Mouse (Mus musculus) MEL (cell line): ENCODE data around the gene Pdzd7. TPM values are rescaled to one million over a fixed set of nuclear protein-coding genes. Genes with fewer than 3 reads are reported as not detected.

Experiments used
- DNase-seq: peaks from one replicate; pipeline ENCODE4 v3.0.0; 2011; ENCODE audit warnings: low read depth, low spot score
- H3K27ac ChIP-seq: 2 replicates; pipeline ENCODE4 v1.5.1; 2012; ENCODE audit warnings: low read depth, mild to moderate bottlenecking, control low read depth, low read length, moderate library complexity; ENCODE audit not compliant: control insufficient read depth
- H3K27me3 ChIP-seq, 2 experiments: fragments of 150-350 bp in 1 of 2; sonication (generic) in 1 of 2; 2 replicates each; pipeline ENCODE4 v1.6.1; 2012; ENCODE audit warnings: low read length in 2 of 2, mild to moderate bottlenecking in 2 of 2, improper control_type of control experiment in 1 of 2, moderate library complexity in 1 of 2; ENCODE audit not compliant: insufficient read depth in 2 of 2, control insufficient read depth in 1 of 2
- H3K36me3 ChIP-seq, 2 experiments: 2 replicates each; pipeline ENCODE4 v1.6.1; 2012 to 2014; ENCODE audit warnings: low read length in 2 of 2, improper control_type of control experiment in 1 of 2, inconsistent platforms in 1 of 2, mild to moderate bottlenecking in 1 of 2; ENCODE audit not compliant: insufficient read depth in 2 of 2, control insufficient read depth in 1 of 2
- H3K4me1 ChIP-seq, 2 experiments: fragments of 150-350 bp in 1 of 2; sonication (generic) in 1 of 2; 2 replicates each; pipeline ENCODE4 v1.6.1; 2012; ENCODE audit warnings: low read length in 2 of 2, improper control_type of control experiment in 1 of 2, mild to moderate bottlenecking in 1 of 2; ENCODE audit not compliant: insufficient read depth in 2 of 2, control insufficient read depth in 1 of 2
- H3K4me3 ChIP-seq, 2 experiments: fragments of 150-350 bp in 1 of 2; sonication (generic) in 1 of 2; 2 replicates each; pipeline ENCODE4 v1.5.1; 2012; ENCODE audit warnings: low read depth in 2 of 2, low read length in 2 of 2, mild to moderate bottlenecking in 2 of 2, moderate library complexity in 2 of 2, control low read depth in 1 of 2, improper control_type of control experiment in 1 of 2; ENCODE audit not compliant: control insufficient read depth in 1 of 2, insufficient read depth in 1 of 2
- H3K79me2 ChIP-seq: 2 replicates; pipeline ENCODE4 v1.6.1; 2012; ENCODE audit warnings: mild to moderate bottlenecking, low read length, moderate library complexity; ENCODE audit not compliant: control insufficient read depth, poor library complexity, insufficient read depth
- H3K9ac ChIP-seq: 2 replicates; pipeline ENCODE4 v1.6.1; 2012; ENCODE audit warnings: low read depth, mild to moderate bottlenecking, control low read depth, low read length, moderate library complexity; ENCODE audit not compliant: control insufficient read depth, poor library complexity, severe bottlenecking
- H3K9me3 ChIP-seq: fragments of 150-350 bp; sonication (generic); replicated peaks from 2 replicates; pipeline ENCODE4 v1.6.1; 2012; ENCODE audit warnings: mild to moderate bottlenecking, low read length, improper control_type of control experiment, moderate library complexity; ENCODE audit not compliant: insufficient read depth
- BHLHE40 ChIP-seq: IDR thresholded peaks from 2 replicates; pipeline ENCODE4 v1.6.1; 2012; ENCODE audit warnings: low read depth, mild to moderate bottlenecking, inconsistent platforms, low read length, improper control_type of control experiment, borderline replicate concordance
- CHD2 ChIP-seq: IDR thresholded peaks from 2 replicates; pipeline ENCODE4 v1.6.1; 2011; ENCODE audit warnings: low read length, improper control_type of control experiment
- E2F4 ChIP-seq: IDR thresholded peaks from 2 replicates; pipeline ENCODE4 v1.6.1; 2011; ENCODE audit warnings: low read depth, low read length, improper control_type of control experiment, borderline replicate concordance
- ELF1 ChIP-seq: IDR thresholded peaks from 2 replicates; pipeline ENCODE4 v1.6.1; 2014; ENCODE audit warnings: low read depth, mild to moderate bottlenecking, inconsistent platforms, low read length, improper control_type of control experiment, moderate library complexity
- EP300 ChIP-seq, 2 experiments: IDR thresholded peaks; 2 replicates each; pipeline ENCODE4 v1.6.1; 2011; ENCODE audit warnings: improper control_type of control experiment in 2 of 2, low read length in 2 of 2, low read depth in 1 of 2, mild to moderate bottlenecking in 1 of 2
- ETS1 ChIP-seq: IDR thresholded peaks from 2 replicates; pipeline ENCODE4 v1.6.1; 2012; ENCODE audit warnings: low read depth, mild to moderate bottlenecking, inconsistent platforms, low read length, improper control_type of control experiment, moderate library complexity
- GABPA ChIP-seq: IDR thresholded peaks from 2 replicates; pipeline ENCODE4 v1.6.1; 2012; ENCODE audit warnings: low read depth, mild to moderate bottlenecking, inconsistent platforms, low read length, improper control_type of control experiment, moderate library complexity
- JUND ChIP-seq: IDR thresholded peaks from 2 replicates; pipeline ENCODE4 v1.6.1; 2011; ENCODE audit warnings: low read depth, mild to moderate bottlenecking, improper control_type of control experiment, low read length
- KAT2A ChIP-seq: conservative IDR thresholded peaks from 2 replicates; pipeline ENCODE4 v1.6.1; 2012; ENCODE audit warnings: low read depth, low read length, improper control_type of control experiment, inconsistent platforms
- MAFK ChIP-seq: IDR thresholded peaks from 2 replicates; pipeline ENCODE4 v1.6.1; 2011; ENCODE audit warnings: low read depth, mild to moderate bottlenecking, low read length, improper control_type of control experiment, borderline replicate concordance
- MAX ChIP-seq: IDR thresholded peaks from 2 replicates; pipeline ENCODE4 v1.6.1; 2011; ENCODE audit warnings: low read length, improper control_type of control experiment
- MAZ ChIP-seq: IDR thresholded peaks from 2 replicates; pipeline ENCODE4 v1.6.1; 2012; ENCODE audit warnings: low read depth, mild to moderate bottlenecking, inconsistent platforms, low read length, improper control_type of control experiment
- MEF2A ChIP-seq: IDR thresholded peaks from 2 replicates; pipeline ENCODE4 v1.6.1; 2014; ENCODE audit warnings: low read depth, mild to moderate bottlenecking, inconsistent platforms, low read length, improper control_type of control experiment; ENCODE audit not compliant: poor library complexity, insufficient replicate concordance, severe bottlenecking; ENCODE audit errors: extremely low read depth
- MXI1 ChIP-seq: IDR thresholded peaks from 2 replicates; pipeline ENCODE4 v1.6.1; 2011; ENCODE audit warnings: mild to moderate bottlenecking, low read depth, low read length, improper control_type of control experiment
- MYC ChIP-seq: IDR thresholded peaks from 2 replicates; pipeline ENCODE4 v1.6.1; 2011; ENCODE audit warnings: low read depth, mild to moderate bottlenecking, low read length, improper control_type of control experiment, moderate library complexity
- NELFE ChIP-seq: IDR thresholded peaks from 2 replicates; pipeline ENCODE4 v1.6.1; 2011; ENCODE audit warnings: low read depth, low read length, improper control_type of control experiment
- NRF1 ChIP-seq: IDR thresholded peaks from 2 replicates; pipeline ENCODE4 v1.6.1; 2014; ENCODE audit warnings: low read depth, mild to moderate bottlenecking, inconsistent platforms, low read length, improper control_type of control experiment, moderate library complexity; ENCODE audit not compliant: poor library complexity, insufficient read depth, severe bottlenecking
- POLR2A ChIP-seq, 2 experiments: IDR thresholded peaks; 2 replicates each; pipeline ENCODE4 v1.6.1; 2011 to 2012; ENCODE audit warnings: low read length in 2 of 2, mild to moderate bottlenecking in 2 of 2, control low read depth in 1 of 2, improper control_type of control experiment in 1 of 2, low read depth in 1 of 2, moderate library complexity in 1 of 2; ENCODE audit not compliant: control insufficient read depth in 1 of 2, insufficient read depth in 1 of 2, poor library complexity in 1 of 2
- POLR2AphosphoS2 ChIP-seq: IDR thresholded peaks from 2 replicates; pipeline ENCODE4 v1.6.1; 2011; ENCODE audit warnings: low read length, improper control_type of control experiment
- POLR2AphosphoS5 ChIP-seq: IDR thresholded peaks from 2 replicates; pipeline ENCODE4 v1.6.1; 2012; ENCODE audit warnings: low read depth, borderline replicate concordance, mild to moderate bottlenecking, inconsistent platforms, low read length, moderate library complexity, mixed read lengths
- RAD21 ChIP-seq: IDR thresholded peaks from 2 replicates; pipeline ENCODE4 v1.6.1; 2011; ENCODE audit warnings: mild to moderate bottlenecking, low read depth, low read length, improper control_type of control experiment
- RCOR1 ChIP-seq: IDR thresholded peaks from 2 replicates; pipeline ENCODE4 v1.6.1; 2012; ENCODE audit warnings: low read depth, mild to moderate bottlenecking, inconsistent platforms, low read length, improper control_type of control experiment
- SIN3A ChIP-seq: IDR thresholded peaks from 2 replicates; pipeline ENCODE4 v1.6.1; 2012; ENCODE audit warnings: low read length, improper control_type of control experiment, inconsistent platforms
- SMC3 ChIP-seq: IDR thresholded peaks from 2 replicates; pipeline ENCODE4 v1.6.1; 2011; ENCODE audit warnings: low read depth, low read length, improper control_type of control experiment
- TBP ChIP-seq: IDR thresholded peaks from 2 replicates; pipeline ENCODE4 v1.8.0; 2011; ENCODE audit warnings: low read depth, low read length, improper control_type of control experiment
- UBTF ChIP-seq: IDR thresholded peaks from 2 replicates; pipeline ENCODE4 v1.6.1; 2012; ENCODE audit warnings: low read depth, mild to moderate bottlenecking, inconsistent platforms, low read length, improper control_type of control experiment, moderate library complexity, borderline replicate concordance; ENCODE audit not compliant: insufficient read depth
- USF1 ChIP-seq: IDR thresholded peaks from 2 replicates; pipeline ENCODE4 v1.6.1; 2014; ENCODE audit warnings: low read depth, mild to moderate bottlenecking, inconsistent platforms, low read length, improper control_type of control experiment, moderate library complexity
- USF2 ChIP-seq, 2 experiments: IDR thresholded peaks; 2 replicates each; pipeline ENCODE4 v1.6.1; 2011 to 2012; ENCODE audit warnings: improper control_type of control experiment in 2 of 2, low read length in 2 of 2, borderline replicate concordance in 1 of 2, inconsistent platforms in 1 of 2, low read depth in 1 of 2, mild to moderate bottlenecking in 1 of 2; ENCODE audit not compliant: insufficient read depth in 1 of 2
- ZKSCAN1 ChIP-seq: IDR thresholded peaks from 2 replicates; pipeline ENCODE4 v1.6.1; 2012; ENCODE audit warnings: low read depth, mild to moderate bottlenecking, inconsistent platforms, low read length, improper control_type of control experiment, moderate library complexity
- ZMIZ1 ChIP-seq: IDR thresholded peaks from 2 replicates; pipeline ENCODE4 v1.6.1; 2012; ENCODE audit warnings: low read depth, mild to moderate bottlenecking, inconsistent platforms, low read length, improper control_type of control experiment, moderate library complexity
- polyA plus RNA-seq, 2 experiments: library from polyadenylated mRNA; stranded (reverse) in 1 of 2; unstranded in 1 of 2; fragments of >175 nt in 1 of 2; fragments of >200 nt in 1 of 2; gene quantifications; 2 replicates each; pipeline versions ENCODE4 v1.2.1 to v1.2.4; 2012; ENCODE audit warnings: low replicate concordance in 2 of 2, low read depth in 1 of 2; ENCODE audit not compliant: insufficient read length in 2 of 2, insufficient read depth in 1 of 2, missing spikeins in 1 of 2
- total RNA-seq: library from RNA; depleted of rRNA; stranded (reverse); fragments of 300-350 nt; gene quantifications from 2 replicates; pipeline ENCODE4 v1.2.3, GENCODE M21; 2012

The Pdzd7 gene
- total and polyA plus RNA-seq, 3 experiments, result 0.08 to 0.56 TPM; not detected in 1

- TF ChIP-seq ETS1 (no peak; the same call in 1 of the 2 replicates), UBTF (no peak), MYC (peak; percentile 90)
- TF ChIP-seq, all 39 proteins: peak for 16
These were observed 28.5 kb upstream of the Pdzd7 start (continued) for GRCm38 (mm10) chr19:45073871-45074542.

GRCm38 (mm10) chr19:45067758-45068510 lies 22.4 kb upstream of the Pdzd7 start:
- peaks cover 8 to 17% of the 10 kb centered on the region in 2 experiments for H3K4me1 ChIP-seq
- H3K79me2 ChIP-seq, result no peaks in the 10 kb centered on the region
- peak overlapping the region; percentile 13; the same call in 1 of the 2 replicates for H3K9ac ChIP-seq
- peaks cover 0 to 17% of the 10 kb centered on the region in 2 experiments; a peak in 2 of 4 replicates for H3K36me3 ChIP-seq
- DNase-seq, result peak; percentile 78
- H3K4me3 ChIP-seq, result peak overlapping the region in 1 of 2 experiments; percentile 1; a peak in 1 of 4 replicates
- no peaks in the 10 kb centered on the region for H3K9me3 ChIP-seq
- H3K27ac ChIP-seq, result peak overlapping the region; percentile 57
- H3K27me3 ChIP-seq, result no peaks in the 10 kb centered on the region
- no peak for TF ChIP-seq ZKSCAN1
- TF ChIP-seq BHLHE40, result no peak
- TF ChIP-seq MAX, result 0 out of 2 replicates have a peak, but pooled peaks have one; percentile 41
- no peak for TF ChIP-seq MXI1
- TF ChIP-seq ZMIZ1, result no peak
- no peak for TF ChIP-seq UBTF
- TF ChIP-seq POLR2AphosphoS5, result no peak
- TF ChIP-seq E2F4, result no peak
- no peak for TF ChIP-seq MYC
- TF ChIP-seq NELFE, result no peak
- TF ChIP-seq NRF1, result no peak
- TF ChIP-seq RAD21, result no peak
- TF ChIP-seq ELF1, result no peak
- no peak for TF ChIP-seq USF2 (IDR thresholded peaks at IDR 0.05; ENCODE audit: borderline replicate concordance in 1 of 2, insufficient read depth in 1 of 2, low read depth in 1 of 2, low read length in 2 of 2)
- TF ChIP-seq POLR2AphosphoS2, result no peak
- no peak for TF ChIP-seq USF1
- TF ChIP-seq KAT2A, result no peak
- no peak for TF ChIP-seq GABPA
- peak in 1 of 2 experiments; percentile 33; a peak in 1 of 4 replicates for TF ChIP-seq POLR2A (IDR thresholded peaks at IDR 0.05; ENCODE audit: control insufficient read depth in 1 of 2, insufficient read depth in 1 of 2, low read depth in 1 of 2, low read length in 2 of 2, poor library complexity in 1 of 2)
- TF ChIP-seq TBP, result peak; percentile 99
- no peak for TF ChIP-seq SMC3
- TF ChIP-seq ETS1, result peak; percentile 68
- no peak for TF ChIP-seq MEF2A
- TF ChIP-seq CHD2, result no peak; the same call in 1 of the 2 replicates
- TF ChIP-seq EP300 (IDR thresholded peaks at IDR 0.05; ENCODE audit: low read depth in 1 of 2, low read length in 2 of 2), result peak; percentile 89 to 96
- 0 out of 2 replicates have a peak, but pooled peaks have one; percentile 67 for TF ChIP-seq JUND
- TF ChIP-seq MAFK, result peak; percentile 73
- TF ChIP-seq RCOR1, result peak; percentile 71
- peak; percentile 65; the same call in 1 of the 2 replicates for TF ChIP-seq SIN3A
- TF ChIP-seq MAZ, result no peak
